In the genomic region with DNA sequence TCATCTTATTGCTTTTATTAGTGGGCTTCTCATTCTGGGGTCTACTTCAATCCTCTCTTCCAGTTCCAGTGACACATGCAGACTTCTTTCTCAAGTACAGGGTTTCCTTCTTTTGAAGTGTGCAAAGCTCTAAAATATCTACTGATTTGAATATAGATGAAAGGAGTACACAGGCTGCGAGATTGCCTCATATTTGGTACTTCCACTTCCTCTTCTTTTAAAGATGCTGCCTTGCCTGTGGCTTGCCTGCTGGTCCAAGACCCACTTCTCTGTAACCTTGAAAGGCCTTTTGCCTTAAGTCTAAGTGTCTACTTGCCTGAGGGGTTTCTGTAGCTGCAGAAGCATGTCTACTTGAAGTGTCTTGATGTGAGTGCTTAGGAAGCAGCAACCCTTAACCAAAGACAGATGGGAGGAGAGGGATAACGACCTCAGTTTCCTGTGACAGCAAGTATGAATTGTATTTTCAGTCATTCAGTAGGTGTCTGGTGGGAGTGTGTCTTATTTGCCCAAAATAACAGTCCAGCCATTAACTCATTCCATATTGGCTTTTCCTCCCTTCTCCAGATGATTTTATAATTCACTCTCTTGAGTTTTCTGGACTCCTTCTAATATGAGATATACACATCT, we compare ENCODE assay signal across 21 mouse cellular contexts.
A peak's percentile ranks its signal among the peaks of the same experiment; 100 is the strongest.
DNase-seq lines count a peak whose midpoint lies in the region; ATAC-seq lines count a peak whose summit lies in the region.
"Had no signal": no experiment of that assay in that cellular context is flagged by ENCODE, and none has a peak within 500 bp of the region (broad histone marks: within the 10 kb centered on the region; RNA-seq: fewer than 3 reads in every experiment).

No protein-coding gene starts in this region.

- ATAC-seq in limb, embryonic 11.5 days (ENCODE audit: insufficient number of reproducible peaks, low FRiP score, low TSS enrichment, low read depth), result peak; percentile 51; the same call in 1 of the 2 replicates
- no peak for ATAC-seq in kidney, embryonic 16.5 days (ENCODE audit: low FRiP score, low TSS enrichment)
- ATAC-seq: forebrain, embryonic 15.5 days; hindbrain, postnatal 0 days had no signal

- DNase-seq in embryo, embryonic 10 days (ENCODE audit: low spot score), result peak; percentile 9
- DNase-seq in embryo, embryonic 9.5 days (ENCODE audit: extremely low spot score), result no peak
- DNase-seq in embryo, embryonic 11 days, result peak; percentile 20
- DNase-seq in limb, embryonic 11.5 days (ENCODE audit: low spot score), result no peak
- no peak for DNase-seq in thymus, postnatal 4 days
- DNase-seq in thymus, adult 18-20 months, result no peak
- DNase-seq: adrenal gland, adult 8-10 months; adrenal gland, postnatal 36 days; cerebellum, adult 11-12 months; cerebellum, adult 9-10 months; cerebellum, postnatal 25 days; gastrocnemius, postnatal 10 days; heart, adult 2 months; heart, postnatal 14 days had no signal

- WGBS in limb, embryonic 11.5 days, result 39% methylated on average over 2 of the region's 2 CpGs
- WGBS in kidney, embryonic 16.5 days, result 42% methylated on average over 2 of the region's 2 CpGs

- no peak overlapping the region for H3K27ac ChIP-seq in limb, embryonic 11.5 days (replicated peaks; ENCODE audit: low read depth, low read length)
- H3K27ac ChIP-seq in kidney, embryonic 16.5 days (ENCODE audit: low read length), result no peak overlapping the region
- H3K27ac ChIP-seq: embryonic facial prominence, embryonic 12.5 days; forebrain, embryonic 15.5 days; heart, adult 2 months; heart, embryonic 15.5 days; hindbrain, embryonic 13.5 days; hindbrain, postnatal 0 days had no signal

- no peaks in the 10 kb centered on the region for H3K9me3 ChIP-seq in limb, embryonic 11.5 days (ENCODE audit: control insufficient read depth, low read length)
- no peaks in the 10 kb centered on the region for H3K9me3 ChIP-seq in kidney, embryonic 16.5 days (ENCODE audit: low read length)
- H3K9me3 ChIP-seq: embryonic facial prominence, embryonic 12.5 days; forebrain, embryonic 15.5 days; heart, embryonic 15.5 days; hindbrain, embryonic 13.5 days had no signal

- H3K36me3 ChIP-seq in limb, embryonic 11.5 days (ENCODE audit: control insufficient read depth, insufficient read depth, low read length), result no peaks in the 10 kb centered on the region
- H3K36me3 ChIP-seq in kidney, embryonic 16.5 days (ENCODE audit: insufficient read depth, low read length), result no peaks in the 10 kb centered on the region
- H3K36me3 ChIP-seq: embryonic facial prominence, embryonic 12.5 days; forebrain, embryonic 15.5 days; heart, embryonic 15.5 days; hindbrain, embryonic 13.5 days had no signal

- H3K27me3 ChIP-seq in limb, embryonic 11.5 days (ENCODE audit: control insufficient read depth, insufficient read depth, low read length), result no peaks in the 10 kb centered on the region
- H3K27me3 ChIP-seq in kidney, embryonic 16.5 days (ENCODE audit: insufficient read depth, low read length), result no peaks in the 10 kb centered on the region
- H3K27me3 ChIP-seq: embryonic facial prominence, embryonic 12.5 days; forebrain, embryonic 15.5 days; heart, embryonic 15.5 days; hindbrain, embryonic 13.5 days had no signal

- H3K4me3 ChIP-seq in limb, embryonic 11.5 days (ENCODE audit: low read depth, low read length), result no peak overlapping the region
- H3K4me3 ChIP-seq in kidney, embryonic 16.5 days (ENCODE audit: low read length), result no peak overlapping the region
- H3K4me3 ChIP-seq: embryonic facial prominence, embryonic 12.5 days; forebrain, embryonic 15.5 days; heart, adult 2 months; heart, embryonic 15.5 days; hindbrain, embryonic 13.5 days had no signal

- no peaks in the 10 kb centered on the region for H3K4me1 ChIP-seq in limb, embryonic 11.5 days (ENCODE audit: control insufficient read depth, insufficient read depth, low read length)
- H3K4me1 ChIP-seq in kidney, embryonic 16.5 days (ENCODE audit: insufficient read depth, low read length), result no peaks in the 10 kb centered on the region
- H3K4me1 ChIP-seq: embryonic facial prominence, embryonic 12.5 days; forebrain, embryonic 15.5 days; heart, embryonic 15.5 days; hindbrain, embryonic 13.5 days had no signal

- H3K9ac ChIP-seq in limb, embryonic 11.5 days (ENCODE audit: low read length), result no peak overlapping the region
- no peak overlapping the region for H3K9ac ChIP-seq in kidney, embryonic 16.5 days (replicated peaks; ENCODE audit: low read length)
- H3K9ac ChIP-seq: embryonic facial prominence, embryonic 12.5 days; forebrain, embryonic 15.5 days; heart, embryonic 15.5 days; hindbrain, embryonic 13.5 days had no signal

- no peak overlapping the region for H3K4me2 ChIP-seq in limb, embryonic 11.5 days (ENCODE audit: low read depth, severe bottlenecking)
- H3K4me2 ChIP-seq in kidney, embryonic 16.5 days (replicated peaks; ENCODE audit: low read depth, low read length), result no peak overlapping the region
- H3K4me2 ChIP-seq: embryonic facial prominence, embryonic 12.5 days; forebrain, embryonic 15.5 days; heart, embryonic 11.5 days; heart, embryonic 15.5 days; hindbrain, embryonic 13.5 days had no signal

Comparison
In these comparisons a context has a peak if more than half of its experiments do, and no peak if none do; other contexts are left out.
1. DNase-seq: peak in embryo, embryonic 10 days (single experiment) and embryo, embryonic 11 days (single experiment); none in embryo, embryonic 9.5 days (single experiment), limb, embryonic 11.5 days (single experiment), thymus, postnatal 4 days (single experiment) and thymus, adult 18-20 months (0 of 2).